Mouse (Mus musculus): Measurements from ENCODE around the gene St7. TPM values are rescaled to one million over a fixed set of nuclear protein-coding genes. Genes with fewer than 3 reads are reported as not detected.
A peak's percentile ranks its signal among the peaks of the same experiment; 100 is the strongest.

St7 gene
- polyA plus RNA-seq, 1 experiment from 2014 or later, result 39.3 TPM

GRCm38 (mm10) chr6:17727891-17728790 lies 35.4 kb downstream of the St7 start:
- Histone ChIP-seq H3K9me3 (ENCODE audit: control insufficient read depth, low read length) (no peaks in the 10 kb centered on the region), H3K27ac (ENCODE audit: low read length) (no peak overlapping the region), H3K9ac (ENCODE audit: low read length) (no peak overlapping the region), H3K4me2 (ENCODE audit: low read depth, low read length) (no peak overlapping the region), H3K36me3 (ENCODE audit: control insufficient read depth, insufficient read depth, low read length) (no peaks in the 10 kb centered on the region), H3K4me3 (ENCODE audit: low read length) (no peak overlapping the region), H3K4me1 (replicated peaks; ENCODE audit: control insufficient read depth, insufficient read depth, low read length) (0 out of 2 replicates have a peak, but pooled peaks cover 3% of the 10 kb centered on the region), H3K27me3 (ENCODE audit: control insufficient read depth, insufficient read depth, low read depth, low read length) (no peaks in the 10 kb centered on the region)
- ATAC-seq (ENCODE audit: low read depth), result no peak
- WGBS, result 77% methylated on average over 9 of the region's 9 CpGs

- Histone ChIP-seq H3K27me3 (ENCODE audit: control insufficient read depth, insufficient read depth, low read depth, low read length) (no peaks in the 10 kb centered on the region), H3K4me3 (ENCODE audit: low read length) (no peak overlapping the region), H3K4me2 (ENCODE audit: low read depth, low read length) (no peak overlapping the region), H3K36me3 (ENCODE audit: control insufficient read depth, insufficient read depth, low read length) (no peaks in the 10 kb centered on the region), H3K9ac (ENCODE audit: low read length) (no peak overlapping the region), H3K27ac (ENCODE audit: low read length) (peak overlapping the region; percentile 23; the same call in 1 of the 2 replicates), H3K9me3 (ENCODE audit: control insufficient read depth, low read length) (no peaks in the 10 kb centered on the region), H3K4me1 (replicated peaks; ENCODE audit: control insufficient read depth, insufficient read depth, low read length) (0 out of 2 replicates have a peak, but pooled peaks cover 3% of the 10 kb centered on the region)
- WGBS, result 57% methylated on average over 6 of the region's 6 CpGs
- peak; percentile 92 for ATAC-seq (ENCODE audit: low read depth)
Observed at GRCm38 (mm10) chr6:17730122-17730521, 37.4 kb downstream of the St7 start.

- 0 out of 2 replicates have a peak, but pooled peaks cover 3% of the 10 kb centered on the region for H3K4me1 ChIP-seq (replicated peaks; ENCODE audit: control insufficient read depth, insufficient read depth, low read length)
- 68% methylated on average over 5 of the region's 5 CpGs for WGBS
- no peak overlapping the region for H3K4me2 ChIP-seq (ENCODE audit: low read depth, low read length)
- H3K27ac ChIP-seq (ENCODE audit: low read length), result no peak overlapping the region
- H3K4me3 ChIP-seq (ENCODE audit: low read length), result no peak overlapping the region
- H3K9me3 ChIP-seq (ENCODE audit: control insufficient read depth, low read length), result no peaks in the 10 kb centered on the region
- no peak overlapping the region for H3K9ac ChIP-seq (ENCODE audit: low read length)
- ATAC-seq (ENCODE audit: low read depth), result no peak
- no peaks in the 10 kb centered on the region for H3K27me3 ChIP-seq (ENCODE audit: control insufficient read depth, insufficient read depth, low read depth, low read length)
- H3K36me3 ChIP-seq (ENCODE audit: control insufficient read depth, insufficient read depth, low read length), result no peaks in the 10 kb centered on the region
Observed at GRCm38 (mm10) chr6:17731694-17732093, 39.0 kb downstream of the St7 start.

GRCm38 (mm10) chr6:17733951-17734411 lies 41.2 kb downstream of the St7 start:
- no peak overlapping the region for H3K4me2 ChIP-seq (ENCODE audit: low read depth, low read length)
- no peaks in the 10 kb centered on the region for H3K9me3 ChIP-seq (ENCODE audit: control insufficient read depth, low read length)
- H3K27ac ChIP-seq (ENCODE audit: low read length), result no peak overlapping the region
- H3K4me3 ChIP-seq (ENCODE audit: low read length), result no peak overlapping the region
- no peaks in the 10 kb centered on the region for H3K36me3 ChIP-seq (ENCODE audit: control insufficient read depth, insufficient read depth, low read length)
- H3K9ac ChIP-seq (ENCODE audit: low read length), result no peak overlapping the region
- no peak for ATAC-seq (ENCODE audit: low read depth)
- WGBS, result 76% methylated on average over 8 of the region's 8 CpGs
- H3K4me1 ChIP-seq (replicated peaks; ENCODE audit: control insufficient read depth, insufficient read depth, low read length), result 0 out of 2 replicates have a peak, but pooled peaks cover 3% of the 10 kb centered on the region
- no peaks in the 10 kb centered on the region for H3K27me3 ChIP-seq (ENCODE audit: control insufficient read depth, insufficient read depth, low read depth, low read length)

- WGBS, result 79% methylated on average over 8 of the region's 8 CpGs
- no peak for ATAC-seq (ENCODE audit: low read depth)
- no peak overlapping the region for H3K4me2 ChIP-seq (ENCODE audit: low read depth, low read length)
Observed at GRCm38 (mm10) chr6:17737262-17737948, 44.7 kb downstream of the St7 start.

GRCm38 (mm10) chr6:17740128-17740527 lies 47.4 kb downstream of the St7 start:
- H3K4me2 ChIP-seq (ENCODE audit: low read depth, low read length), result no peak overlapping the region
- no peaks in the 10 kb centered on the region for H3K9me3 ChIP-seq (ENCODE audit: control insufficient read depth, low read length)
- peak overlapping the region; percentile 71 for H3K27ac ChIP-seq (ENCODE audit: low read length)
- H3K36me3 ChIP-seq (ENCODE audit: control insufficient read depth, insufficient read depth, low read length), result no peaks in the 10 kb centered on the region
- H3K4me3 ChIP-seq (ENCODE audit: low read length), result no peak overlapping the region
- H3K4me1 ChIP-seq (replicated peaks; ENCODE audit: control insufficient read depth, insufficient read depth, low read length), result peaks cover 2% of the 10 kb centered on the region; the same call in 1 of the 2 replicates
- H3K27me3 ChIP-seq (ENCODE audit: control insufficient read depth, insufficient read depth, low read depth, low read length), result no peaks in the 10 kb centered on the region
- ATAC-seq (ENCODE audit: low read depth), result peak; percentile 84
- H3K9ac ChIP-seq (ENCODE audit: low read length), result no peak overlapping the region
- WGBS, result 26% methylated on average over 1 of the region's 1 CpGs

More at GRCm38 (mm10) chr6:17737262-17737948, 44.7 kb downstream of the St7 start:
- no peak overlapping the region for H3K9ac ChIP-seq (ENCODE audit: low read length)
- H3K4me1 ChIP-seq (replicated peaks; ENCODE audit: control insufficient read depth, insufficient read depth, low read length), result peaks cover 2% of the 10 kb centered on the region; the same call in 1 of the 2 replicates
- no peaks in the 10 kb centered on the region for H3K36me3 ChIP-seq (ENCODE audit: control insufficient read depth, insufficient read depth, low read length)
- H3K27ac ChIP-seq (ENCODE audit: low read length), result no peak overlapping the region
- H3K4me3 ChIP-seq (ENCODE audit: low read length), result no peak overlapping the region
- H3K9me3 ChIP-seq (ENCODE audit: control insufficient read depth, low read length), result no peaks in the 10 kb centered on the region
- no peaks in the 10 kb centered on the region for H3K27me3 ChIP-seq (ENCODE audit: control insufficient read depth, insufficient read depth, low read depth, low read length)

GRCm38 (mm10) chr6:17741639-17742038 lies 48.9 kb downstream of the St7 start:
- Histone ChIP-seq H3K27ac (ENCODE audit: low read length) (no peak overlapping the region), H3K4me2 (ENCODE audit: low read depth, low read length) (no peak overlapping the region)

GRCm38 (mm10) chr6:17742209-17742608 lies 49.5 kb downstream of the St7 start:
- Histone ChIP-seq H3K36me3 (ENCODE audit: control insufficient read depth, insufficient read depth, low read length) (no peaks in the 10 kb centered on the region), H3K27me3 (ENCODE audit: control insufficient read depth, insufficient read depth, low read depth, low read length) (no peaks in the 10 kb centered on the region), H3K27ac (ENCODE audit: low read length) (no peak overlapping the region), H3K9me3 (ENCODE audit: control insufficient read depth, low read length) (no peaks in the 10 kb centered on the region), H3K4me2 (ENCODE audit: low read depth, low read length) (no peak overlapping the region), H3K4me1 (replicated peaks; ENCODE audit: control insufficient read depth, insufficient read depth, low read length) (peaks cover 2% of the 10 kb centered on the region; the same call in 1 of the 2 replicates), H3K4me3 (ENCODE audit: low read length) (no peak overlapping the region), H3K9ac (ENCODE audit: low read length) (no peak overlapping the region)
- 92% methylated on average over 4 of the region's 4 CpGs for WGBS
- ATAC-seq (ENCODE audit: low read depth), result no peak

More at GRCm38 (mm10) chr6:17741639-17742038, 48.9 kb downstream of the St7 start:
- H3K4me3 ChIP-seq (ENCODE audit: low read length), result no peak overlapping the region
- no peaks in the 10 kb centered on the region for H3K27me3 ChIP-seq (ENCODE audit: control insufficient read depth, insufficient read depth, low read depth, low read length)
- no peak overlapping the region for H3K9ac ChIP-seq (ENCODE audit: low read length)
- no peak; the same call in 1 of the 2 replicates for ATAC-seq (ENCODE audit: low read depth)
- no peaks in the 10 kb centered on the region for H3K36me3 ChIP-seq (ENCODE audit: control insufficient read depth, insufficient read depth, low read length)
- H3K4me1 ChIP-seq (replicated peaks; ENCODE audit: control insufficient read depth, insufficient read depth, low read length), result peaks cover 2% of the 10 kb centered on the region; the same call in 1 of the 2 replicates
- 49% methylated on average over 6 of the region's 6 CpGs for whole genome bisulfite sequencing
- no peaks in the 10 kb centered on the region for H3K9me3 ChIP-seq (ENCODE audit: control insufficient read depth, low read length)

GRCm38 (mm10) chr6:17743325-17743724 lies 50.6 kb downstream of the St7 start:
- ATAC-seq (ENCODE audit: low read depth), result no peak
- no peak overlapping the region for H3K4me3 ChIP-seq (ENCODE audit: low read length)
- peaks cover 7% of the 10 kb centered on the region; the same call in 1 of the 2 replicates for H3K4me1 ChIP-seq (replicated peaks; ENCODE audit: control insufficient read depth, insufficient read depth, low read length)
- no peak overlapping the region for H3K27ac ChIP-seq (ENCODE audit: low read length)
- no peak overlapping the region for H3K9ac ChIP-seq (ENCODE audit: low read length)
- H3K36me3 ChIP-seq (ENCODE audit: control insufficient read depth, insufficient read depth, low read length), result no peaks in the 10 kb centered on the region
- no peaks in the 10 kb centered on the region for H3K9me3 ChIP-seq (ENCODE audit: control insufficient read depth, low read length)
- no peaks in the 10 kb centered on the region for H3K27me3 ChIP-seq (ENCODE audit: control insufficient read depth, insufficient read depth, low read depth, low read length)
- H3K4me2 ChIP-seq (ENCODE audit: low read depth, low read length), result no peak overlapping the region
- WGBS, result 63% methylated on average over 4 of the region's 4 CpGs

Measured in lung, embryonic 16.5 days (tissue).